Mouse (Mus musculus): Measurements from ENCODE around the gene Aplnr. TPM values are rescaled to one million over a fixed set of nuclear protein-coding genes. Genes with fewer than 3 reads are reported as not detected.
A peak's percentile ranks its signal among the peaks of the same experiment; 100 is the strongest.

The Aplnr gene
- polyA plus RNA-seq, 1 experiment from 2014 or later, result 35.6 TPM

DNA sequence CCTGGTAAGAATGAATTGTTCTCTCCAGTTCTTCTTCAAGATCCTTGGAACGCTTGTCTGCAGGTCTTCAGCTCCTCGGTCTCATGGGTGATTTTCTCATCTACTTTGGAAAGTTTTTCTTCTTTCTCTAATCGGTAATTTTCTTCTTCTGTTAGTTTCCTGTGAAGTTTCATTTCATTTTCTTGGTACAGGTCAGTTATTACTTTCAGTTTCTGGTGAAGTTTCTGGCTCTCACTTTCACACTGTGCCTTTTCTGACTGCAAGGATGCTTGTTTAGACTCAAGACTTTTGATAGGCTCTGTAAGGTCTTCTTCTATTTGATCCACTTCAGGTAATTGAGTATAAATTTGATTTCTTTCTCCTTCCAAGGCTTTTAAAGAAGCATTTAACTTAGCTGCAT, 21.4 kb downstream of the Aplnr start:
- Histone ChIP-seq H3K27me3 (ENCODE audit: control insufficient read depth, insufficient read depth, low read length) (no peaks in the 10 kb centered on the region), H3K9me3 (replicated peaks; ENCODE audit: control insufficient read depth, low read length) (no peaks in the 10 kb centered on the region)
- 93% methylated on average over 3 of the region's 3 CpGs for WGBS

DNA sequence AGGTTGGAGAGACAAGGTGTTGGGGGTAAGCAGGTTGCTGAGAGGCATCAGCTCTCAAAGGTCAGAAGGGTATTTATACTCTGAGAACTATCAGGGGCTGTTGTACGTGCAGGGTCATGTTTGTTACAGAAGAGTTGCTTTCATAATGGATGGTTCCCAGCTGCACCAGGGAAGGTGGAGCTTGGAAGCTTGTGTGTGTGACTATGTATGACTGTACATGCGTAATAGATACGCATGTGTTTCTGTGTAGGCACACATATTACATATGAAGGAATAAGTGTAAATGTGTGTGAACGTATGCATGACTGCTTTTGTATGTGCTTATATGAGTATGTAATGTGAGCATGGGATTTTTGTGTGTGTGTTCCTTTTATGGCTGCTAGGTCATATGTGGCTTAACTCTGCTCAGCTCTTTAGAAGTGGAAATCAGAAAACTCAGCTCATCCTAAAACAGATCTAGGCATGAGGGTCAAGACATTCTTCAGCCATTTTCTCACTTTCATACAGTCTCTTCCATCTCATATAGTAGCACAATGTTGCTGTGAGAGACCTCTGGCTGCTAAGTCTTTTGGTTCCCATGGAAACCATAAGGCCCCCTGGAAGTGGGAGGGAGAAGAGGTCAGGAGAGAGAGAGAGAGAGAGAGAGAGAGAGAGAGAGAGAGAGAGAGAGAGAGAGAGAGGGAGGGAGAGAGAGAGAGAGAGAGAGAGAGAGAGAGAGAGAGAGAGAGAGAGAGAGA, 25.0 kb downstream of the Aplnr start:
- no peak for DNase-seq (ENCODE audit: low spot score)
- Histone ChIP-seq H3K9ac (replicated peaks; ENCODE audit: low read length) (no peak overlapping the region), H3K4me3 (ENCODE audit: low read depth, low read length) (no peak overlapping the region), H3K9me3 (replicated peaks; ENCODE audit: control insufficient read depth, low read length) (no peaks in the 10 kb centered on the region), H3K27ac (replicated peaks; ENCODE audit: low read depth, low read length) (no peak overlapping the region), H3K4me2 (ENCODE audit: low read depth, low read length) (no peak overlapping the region), H3K27me3 (ENCODE audit: control insufficient read depth, insufficient read depth, low read length) (no peaks in the 10 kb centered on the region), H3K36me3 (replicated peaks; ENCODE audit: control insufficient read depth, insufficient read depth, low read depth, low read length) (no peaks in the 10 kb centered on the region), H3K4me1 (ENCODE audit: control insufficient read depth, insufficient read depth, low read length) (no peaks in the 10 kb centered on the region)
- no peak for ATAC-seq (replicated peaks; ENCODE audit: insufficient number of reproducible peaks, low FRiP score, low TSS enrichment, low read depth)
- WGBS, result 71% methylated on average over 4 of the region's 4 CpGs

More for the DNA sequence above, 21.4 kb downstream of the Aplnr start:
- no peaks in the 10 kb centered on the region for H3K36me3 ChIP-seq (replicated peaks; ENCODE audit: control insufficient read depth, insufficient read depth, low read depth, low read length)
- DNase-seq (ENCODE audit: low spot score), result no peak
- H3K27ac ChIP-seq (replicated peaks; ENCODE audit: low read depth, low read length), result no peak overlapping the region
- H3K4me3 ChIP-seq (ENCODE audit: low read depth, low read length), result no peak overlapping the region
- no peak overlapping the region for H3K4me2 ChIP-seq (ENCODE audit: low read depth, low read length)
- no peaks in the 10 kb centered on the region for H3K4me1 ChIP-seq (ENCODE audit: control insufficient read depth, insufficient read depth, low read length)
- H3K9ac ChIP-seq (replicated peaks; ENCODE audit: low read length), result no peak overlapping the region
- no peak for ATAC-seq (replicated peaks; ENCODE audit: insufficient number of reproducible peaks, low FRiP score, low TSS enrichment, low read depth)

DNA sequence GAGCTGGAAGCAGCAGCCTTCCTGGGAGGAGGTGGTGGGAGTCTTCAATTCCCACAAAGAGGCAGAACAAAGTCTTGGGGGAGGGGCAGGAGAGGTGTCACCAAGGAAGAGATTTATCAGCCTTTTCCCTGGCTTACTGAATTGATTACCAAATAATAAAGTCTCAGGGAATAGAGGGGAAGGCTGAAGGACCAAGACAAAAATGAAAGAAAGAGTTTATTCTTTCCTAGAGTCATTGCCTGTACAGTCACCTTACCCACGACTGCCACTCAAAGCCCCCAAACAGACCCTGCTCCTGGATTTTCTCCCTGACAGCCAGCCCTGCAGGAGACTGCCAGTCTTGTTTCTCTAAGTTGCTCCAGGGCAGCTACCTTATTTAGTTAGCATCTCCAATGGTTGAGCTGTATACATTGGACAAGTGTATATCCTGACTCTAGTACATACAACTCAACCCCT, 25.6 kb downstream of the Aplnr start:
- Histone ChIP-seq H3K27ac (replicated peaks; ENCODE audit: low read depth, low read length) (no peak overlapping the region), H3K27me3 (ENCODE audit: control insufficient read depth, insufficient read depth, low read length) (no peaks in the 10 kb centered on the region), H3K4me3 (ENCODE audit: low read depth, low read length) (no peak overlapping the region), H3K36me3 (replicated peaks; ENCODE audit: control insufficient read depth, insufficient read depth, low read depth, low read length) (no peaks in the 10 kb centered on the region), H3K4me2 (ENCODE audit: low read depth, low read length) (no peak overlapping the region), H3K9me3 (replicated peaks; ENCODE audit: control insufficient read depth, low read length) (no peaks in the 10 kb centered on the region), H3K9ac (replicated peaks; ENCODE audit: low read length) (no peak overlapping the region), H3K4me1 (ENCODE audit: control insufficient read depth, insufficient read depth, low read length) (no peaks in the 10 kb centered on the region)
- WGBS, result 19% methylated on average over 1 of the region's 1 CpGs
- no peak for DNase-seq (ENCODE audit: low spot score)
- no peak for ATAC-seq (replicated peaks; ENCODE audit: insufficient number of reproducible peaks, low FRiP score, low TSS enrichment, low read depth)

DNA sequence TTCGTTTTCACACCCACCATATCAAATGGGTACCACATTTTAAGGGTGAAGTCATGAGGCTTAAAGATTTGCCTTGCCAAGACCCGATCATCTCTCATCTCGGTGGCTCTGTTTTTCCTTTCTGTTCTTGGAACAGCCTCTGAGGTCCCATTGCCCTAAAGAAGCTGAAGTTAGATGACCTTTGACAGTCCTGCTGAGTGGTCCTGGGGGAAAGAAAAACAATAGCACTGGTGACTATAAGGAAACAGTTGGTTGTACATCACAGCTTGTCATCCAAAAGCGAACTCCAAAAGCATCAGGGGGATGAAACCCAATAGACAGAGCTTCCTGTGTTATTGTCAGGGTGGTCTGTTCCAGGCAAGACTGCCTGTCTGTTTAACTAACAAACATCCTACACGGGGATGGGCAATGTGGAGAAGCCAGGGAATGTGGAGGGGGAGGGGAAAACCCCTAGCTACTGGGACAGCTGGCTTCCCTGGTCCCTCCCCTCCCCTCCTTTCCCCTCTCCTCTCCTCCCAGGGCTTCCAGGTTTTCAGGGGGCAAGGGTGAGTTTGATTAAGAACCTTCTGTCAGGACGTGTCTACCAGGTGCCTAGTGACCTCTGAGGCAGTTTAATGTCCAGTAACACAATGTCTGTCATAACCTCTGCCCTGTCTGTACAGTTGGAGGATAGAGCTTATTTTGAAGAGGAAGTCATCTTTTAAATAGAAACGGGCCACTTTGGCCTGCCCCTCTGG, 27.5 kb downstream of the Aplnr start:
- Histone ChIP-seq H3K36me3 (replicated peaks; ENCODE audit: control insufficient read depth, insufficient read depth, low read depth, low read length) (no peaks in the 10 kb centered on the region), H3K4me2 (ENCODE audit: low read depth, low read length) (no peak overlapping the region), H3K9ac (replicated peaks; ENCODE audit: low read length) (no peak overlapping the region), H3K9me3 (replicated peaks; ENCODE audit: control insufficient read depth, low read length) (no peaks in the 10 kb centered on the region), H3K27me3 (ENCODE audit: control insufficient read depth, insufficient read depth, low read length) (no peaks in the 10 kb centered on the region), H3K4me1 (ENCODE audit: control insufficient read depth, insufficient read depth, low read length) (no peaks in the 10 kb centered on the region), H3K27ac (replicated peaks; ENCODE audit: low read depth, low read length) (no peak overlapping the region), H3K4me3 (ENCODE audit: low read depth, low read length) (no peak overlapping the region)
- DNase-seq (ENCODE audit: low spot score) (peak; percentile 33), ATAC-seq (replicated peaks; ENCODE audit: insufficient number of reproducible peaks, low FRiP score, low TSS enrichment, low read depth) (0 out of 2 replicates have a peak, but pooled peaks have one; percentile 25)
- WGBS, result 18% methylated on average over 7 of the region's 7 CpGs

DNA sequence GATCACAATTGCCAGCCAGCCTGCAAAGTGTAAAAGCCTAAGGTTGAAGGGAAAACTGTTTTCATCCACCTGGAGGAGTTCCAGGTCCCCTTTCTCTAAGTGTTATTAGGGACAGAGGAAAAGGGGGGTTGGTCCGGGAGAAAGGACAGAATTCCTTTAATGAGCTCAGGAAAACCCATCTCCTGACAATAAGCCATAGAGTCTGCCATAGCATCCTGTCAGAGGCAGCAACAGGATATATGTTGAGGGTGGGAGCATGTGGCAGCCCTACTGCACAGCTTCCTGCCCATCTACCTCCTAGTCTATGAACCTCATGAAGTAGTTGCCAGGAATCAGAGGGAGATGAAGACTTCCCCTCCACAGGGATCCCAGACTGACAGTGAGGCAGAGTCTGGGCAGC, 31.6 kb downstream of the Aplnr start:
- 69% methylated on average over 1 of the region's 1 CpGs for WGBS
- ATAC-seq (replicated peaks; ENCODE audit: insufficient number of reproducible peaks, low FRiP score, low TSS enrichment, low read depth), result no peak

DNA sequence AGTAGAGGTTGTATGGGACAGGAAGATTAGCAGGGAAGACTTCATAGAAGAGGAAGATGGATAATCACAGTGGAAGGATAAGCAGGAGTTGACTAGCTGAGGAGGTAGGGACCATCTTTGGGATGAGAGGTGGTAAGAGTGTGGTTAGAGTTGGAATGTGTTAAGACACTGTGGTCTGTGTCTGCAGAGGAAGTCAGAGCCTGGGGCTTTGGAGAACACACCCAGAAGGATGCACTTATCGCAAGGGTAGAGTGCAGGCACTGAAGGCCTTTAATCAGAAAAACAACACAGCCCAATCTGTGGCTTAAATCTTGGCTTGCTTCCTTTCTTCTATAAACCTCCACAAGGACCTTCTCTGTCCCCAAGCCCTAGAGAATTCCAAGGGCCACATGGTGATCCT, 32.3 kb downstream of the Aplnr start:
- H3K9ac ChIP-seq (replicated peaks; ENCODE audit: low read length), result no peak overlapping the region
- WGBS, result 90% methylated on average over 1 of the region's 1 CpGs
- no peak overlapping the region for H3K27ac ChIP-seq (replicated peaks; ENCODE audit: low read depth, low read length)
- DNase-seq (ENCODE audit: low spot score) (no peak), ATAC-seq (replicated peaks; ENCODE audit: insufficient number of reproducible peaks, low FRiP score, low TSS enrichment, low read depth) (no peak)
- H3K4me3 ChIP-seq (ENCODE audit: low read depth, low read length), result no peak overlapping the region
- H3K4me2 ChIP-seq (ENCODE audit: low read depth, low read length), result no peak overlapping the region
- H3K9me3 ChIP-seq (replicated peaks; ENCODE audit: control insufficient read depth, low read length), result no peaks in the 10 kb centered on the region
- no peaks in the 10 kb centered on the region for H3K36me3 ChIP-seq (replicated peaks; ENCODE audit: control insufficient read depth, insufficient read depth, low read depth, low read length)
- H3K27me3 ChIP-seq (ENCODE audit: control insufficient read depth, insufficient read depth, low read length), result no peaks in the 10 kb centered on the region
- H3K4me1 ChIP-seq (ENCODE audit: control insufficient read depth, insufficient read depth, low read length), result no peaks in the 10 kb centered on the region

More for the DNA sequence above, 31.6 kb downstream of the Aplnr start:
- Histone ChIP-seq H3K27me3 (ENCODE audit: control insufficient read depth, insufficient read depth, low read length) (no peaks in the 10 kb centered on the region), H3K27ac (replicated peaks; ENCODE audit: low read depth, low read length) (no peak overlapping the region), H3K36me3 (replicated peaks; ENCODE audit: control insufficient read depth, insufficient read depth, low read depth, low read length) (no peaks in the 10 kb centered on the region), H3K4me1 (ENCODE audit: control insufficient read depth, insufficient read depth, low read length) (no peaks in the 10 kb centered on the region), H3K9ac (replicated peaks; ENCODE audit: low read length) (no peak overlapping the region), H3K4me2 (ENCODE audit: low read depth, low read length) (no peak overlapping the region), H3K9me3 (replicated peaks; ENCODE audit: control insufficient read depth, low read length) (no peaks in the 10 kb centered on the region), H3K4me3 (ENCODE audit: low read depth, low read length) (no peak overlapping the region)
- no peak for DNase-seq (ENCODE audit: low spot score)

DNA sequence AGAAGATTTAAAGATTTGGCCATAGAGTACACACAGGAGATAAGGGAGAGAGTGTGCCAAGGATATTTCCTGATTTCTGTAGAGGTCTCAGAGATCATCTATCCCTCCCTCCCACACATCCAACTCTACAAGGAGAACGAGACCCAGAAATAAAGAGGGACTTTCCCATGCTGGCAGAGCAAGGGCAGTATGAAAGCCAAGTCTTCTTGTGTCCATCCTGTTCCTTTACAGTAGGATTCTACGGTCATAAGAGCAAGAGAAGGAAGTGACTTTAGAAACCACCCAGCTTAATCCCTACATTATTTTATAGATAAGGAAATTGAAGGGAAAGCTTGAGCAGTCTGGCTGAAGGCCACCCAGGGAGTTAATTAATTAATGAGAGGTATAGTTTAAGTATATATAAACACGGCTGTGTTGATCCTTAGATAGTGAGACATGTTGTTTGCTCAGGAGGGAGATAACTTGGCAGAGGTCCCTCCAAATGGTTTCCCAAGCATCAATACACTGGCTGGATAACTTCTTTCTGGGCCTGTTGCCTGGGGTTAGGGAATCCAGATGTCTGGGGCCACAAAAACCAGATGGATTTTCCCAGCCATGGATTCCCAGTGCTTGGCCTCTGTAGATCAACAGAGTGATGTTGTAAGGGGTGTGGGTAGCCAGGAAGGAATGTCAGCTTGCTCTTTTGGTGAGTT, 36.2 kb downstream of the Aplnr start:
- H3K9me3 ChIP-seq (replicated peaks; ENCODE audit: control insufficient read depth, low read length), result no peaks in the 10 kb centered on the region
- H3K4me2 ChIP-seq (ENCODE audit: low read depth, low read length), result no peak overlapping the region
- H3K4me3 ChIP-seq (ENCODE audit: low read depth, low read length), result no peak overlapping the region
- peak; percentile 51 for DNase-seq (ENCODE audit: low spot score)
- no peak overlapping the region for H3K9ac ChIP-seq (replicated peaks; ENCODE audit: low read length)
- no peak for ATAC-seq (replicated peaks; ENCODE audit: insufficient number of reproducible peaks, low FRiP score, low TSS enrichment, low read depth)
- H3K27me3 ChIP-seq (ENCODE audit: control insufficient read depth, insufficient read depth, low read length), result no peaks in the 10 kb centered on the region
- no peak overlapping the region for H3K27ac ChIP-seq (replicated peaks; ENCODE audit: low read depth, low read length)
- no peaks in the 10 kb centered on the region for H3K36me3 ChIP-seq (replicated peaks; ENCODE audit: control insufficient read depth, insufficient read depth, low read depth, low read length)
- WGBS, result 59% methylated on average over 3 of the region's 3 CpGs
- no peaks in the 10 kb centered on the region for H3K4me1 ChIP-seq (ENCODE audit: control insufficient read depth, insufficient read depth, low read length)

DNA sequence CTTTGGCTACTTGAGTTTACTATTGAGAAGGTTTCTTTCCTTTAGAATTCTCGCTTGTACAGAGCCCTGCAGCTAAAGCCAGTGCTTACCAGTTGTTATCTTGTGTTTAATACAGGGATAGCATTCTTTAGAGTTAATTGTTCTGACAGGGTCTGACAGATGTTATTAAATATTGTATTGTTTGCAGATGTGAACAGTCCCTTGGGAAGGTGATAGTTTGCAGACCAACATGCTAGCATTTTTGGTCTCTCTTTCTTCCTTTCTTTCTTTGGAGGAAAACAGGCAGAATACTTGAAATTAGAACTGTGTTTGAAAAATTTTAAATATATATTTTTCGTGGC, 36.7 kb downstream of the Aplnr start:
- no peak overlapping the region for H3K27ac ChIP-seq (replicated peaks; ENCODE audit: low read depth, low read length)
- no peak overlapping the region for H3K9ac ChIP-seq (replicated peaks; ENCODE audit: low read length)
- DNase-seq (ENCODE audit: low spot score) (peak; percentile 54), ATAC-seq (replicated peaks; ENCODE audit: insufficient number of reproducible peaks, low FRiP score, low TSS enrichment, low read depth) (no peak)
- no peaks in the 10 kb centered on the region for H3K9me3 ChIP-seq (replicated peaks; ENCODE audit: control insufficient read depth, low read length)
- no peak overlapping the region for H3K4me3 ChIP-seq (ENCODE audit: low read depth, low read length)
- no peaks in the 10 kb centered on the region for H3K36me3 ChIP-seq (replicated peaks; ENCODE audit: control insufficient read depth, insufficient read depth, low read depth, low read length)
- H3K4me2 ChIP-seq (ENCODE audit: low read depth, low read length), result no peak overlapping the region
- 27% methylated on average over 2 of the region's 2 CpGs for WGBS
- H3K4me1 ChIP-seq (ENCODE audit: control insufficient read depth, insufficient read depth, low read length), result no peaks in the 10 kb centered on the region
- no peaks in the 10 kb centered on the region for H3K27me3 ChIP-seq (ENCODE audit: control insufficient read depth, insufficient read depth, low read length)
